Mouse (Mus musculus) forebrain, embryonic 11.5 days (tissue): Measurements from ENCODE around the gene Elf1. TPM values are rescaled to one million over a fixed set of nuclear protein-coding genes. Genes with fewer than 3 reads are reported as not detected.

Experiments
- ATAC-seq: fragments of 200-750 bp; cut with Nextera tagmentation; replicated peaks from 2 replicates; pipeline ENCODE4 v1.8.0; 2017; ENCODE audit warnings: moderate TSS enrichment; ENCODE audit not compliant: low FRiP score
- DNase-seq: peaks from one replicate; pipeline ENCODE4 v3.0.0-alpha.2; 2017; ENCODE audit warnings: low spot score
- H3K27ac ChIP-seq: fragments of 300-500 bp; sonication (generic); 2 replicates; pipeline ENCODE4 v1.5.1; 2014; ENCODE audit warnings: low read depth, low read length
- H3K27me3 ChIP-seq: fragments of 300-500 bp; sonication (generic); 2 replicates; pipeline ENCODE4 v1.6.1; 2014; ENCODE audit warnings: mild to moderate bottlenecking, low read length, mixed read lengths; ENCODE audit not compliant: control insufficient read depth, insufficient read depth
- H3K36me3 ChIP-seq: fragments of 300-500 bp; sonication (generic); 2 replicates; pipeline ENCODE4 v1.6.1; 2014; ENCODE audit warnings: mild to moderate bottlenecking, low read length, moderate library complexity, mixed read lengths; ENCODE audit not compliant: control insufficient read depth, insufficient read depth
- H3K4me1 ChIP-seq: fragments of 300-500 bp; sonication (generic); replicated peaks from 2 replicates; pipeline ENCODE4 v1.6.1; 2014; ENCODE audit warnings: low read length, mixed read lengths; ENCODE audit not compliant: control insufficient read depth, insufficient read depth
- H3K4me2 ChIP-seq: fragments of 300-500 bp; sonication (generic); 2 replicates; pipeline ENCODE4 v1.6.1; 2014; ENCODE audit warnings: low read depth, mild to moderate bottlenecking, low read length, moderate library complexity, mixed read lengths; ENCODE audit not compliant: severe bottlenecking
- H3K4me3 ChIP-seq: fragments of 300-500 bp; sonication (generic); 2 replicates; pipeline ENCODE4 v1.5.1; 2014; ENCODE audit warnings: low read depth, low read length
- H3K9ac ChIP-seq: fragments of 300-500 bp; sonication (generic); 2 replicates; pipeline ENCODE4 v1.6.1; 2014; ENCODE audit warnings: low read length
- H3K9me3 ChIP-seq: fragments of 300-500 bp; sonication (generic); 2 replicates; pipeline ENCODE4 v1.6.1; 2016; ENCODE audit warnings: low read length, mixed read lengths; ENCODE audit not compliant: control insufficient read depth
- WGBS: fragments of 180-500 bp; shearing (Covaris S2); extraction: QIAGEN DNeasy Blood & Tissue Kit; methylation state at CpG from one replicate; pipeline ENCODE4 v1.1.7; 2014; 5-methylcytosine and 5-hydroxymethylcytosine counted together
- polyA plus RNA-seq: library from polyadenylated mRNA; unstranded; fragments of >200 nt; fragmentation: Nextera tagmentation; extraction: Ambion mirVana; gene quantifications from 2 replicates; pipeline ENCODE4 v1.2.1, GENCODE M21; 2014

Elf1 gene
- polyA plus RNA-seq, 1 experiment from 2014 or later = 7.6 TPM

GRCm38 (mm10) chr14:79503371-79504075, 22.5 kb downstream of the Elf1 start:
- DNase-seq (no peak), ATAC-seq (no peak)
- Histone ChIP-seq H3K27me3 (no peaks in the 10 kb centered on the region), H3K4me3 (no peak overlapping the region), H3K4me2 (no peak overlapping the region), H3K4me1 (no peaks in the 10 kb centered on the region), H3K36me3 (no peaks in the 10 kb centered on the region), H3K27ac (no peak overlapping the region), H3K9ac (no peak overlapping the region), H3K9me3 (no peaks in the 10 kb centered on the region)
- WGBS = 89% methylated on average over 5 of the region's 5 CpGs

GRCm38 (mm10) chr14:79504246-79505006, 23.4 kb downstream of the Elf1 start:
- DNase-seq = no peak
- 95% methylated on average over 7 of the region's 7 CpGs for WGBS

GRCm38 (mm10) chr14:79506207-79506606, 25.2 kb downstream of the Elf1 start:
- H3K4me1 ChIP-seq = no peaks in the 10 kb centered on the region
- no peaks in the 10 kb centered on the region for H3K36me3 ChIP-seq
- H3K4me2 ChIP-seq = no peak overlapping the region
- DNase-seq = no peak
- no peak overlapping the region for H3K27ac ChIP-seq
- ATAC-seq = no peak
- no peak overlapping the region for H3K4me3 ChIP-seq
- H3K9me3 ChIP-seq = no peaks in the 10 kb centered on the region
- no peaks in the 10 kb centered on the region for H3K27me3 ChIP-seq
- WGBS = 75% methylated on average over 9 of the region's 9 CpGs
- no peak overlapping the region for H3K9ac ChIP-seq

More at GRCm38 (mm10) chr14:79504246-79505006, 23.4 kb downstream of the Elf1 start:
- no peaks in the 10 kb centered on the region for H3K27me3 ChIP-seq
- ATAC-seq = no peak
- H3K9me3 ChIP-seq = no peaks in the 10 kb centered on the region
- no peak overlapping the region for H3K9ac ChIP-seq
- no peak overlapping the region for H3K27ac ChIP-seq
- H3K4me2 ChIP-seq = no peak overlapping the region
- no peaks in the 10 kb centered on the region for H3K4me1 ChIP-seq
- no peaks in the 10 kb centered on the region for H3K36me3 ChIP-seq
- H3K4me3 ChIP-seq = no peak overlapping the region

DNA sequence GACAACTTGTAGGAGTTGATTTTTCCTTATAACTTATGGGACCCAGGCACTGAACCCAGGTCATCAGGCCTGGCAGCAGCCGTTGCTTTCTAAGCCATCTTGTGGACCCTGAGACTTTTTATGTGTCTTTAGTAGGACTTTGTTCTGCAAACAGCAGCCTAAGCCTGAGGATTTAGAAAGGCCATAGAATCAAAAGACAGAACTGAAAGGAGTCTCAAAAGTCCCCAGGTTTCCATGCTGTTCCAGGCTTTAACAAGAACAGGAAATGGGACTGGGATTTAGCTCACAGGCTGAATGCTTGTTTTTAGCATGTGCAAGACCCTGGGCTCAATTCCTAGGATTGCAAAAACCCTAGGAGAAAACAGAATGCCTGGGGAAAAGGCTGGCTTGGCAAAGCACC, 26.9 kb downstream of the Elf1 start:
- no peaks in the 10 kb centered on the region for H3K36me3 ChIP-seq
- H3K9me3 ChIP-seq = no peaks in the 10 kb centered on the region
- no peak overlapping the region for H3K9ac ChIP-seq
- no peak overlapping the region for H3K4me2 ChIP-seq
- ATAC-seq (no peak), DNase-seq (no peak)
- no peak overlapping the region for H3K4me3 ChIP-seq
- H3K27ac ChIP-seq = no peak overlapping the region
- no peaks in the 10 kb centered on the region for H3K27me3 ChIP-seq
- 77% methylated on average over 1 of the region's 1 CpGs for WGBS
- no peaks in the 10 kb centered on the region for H3K4me1 ChIP-seq

DNA sequence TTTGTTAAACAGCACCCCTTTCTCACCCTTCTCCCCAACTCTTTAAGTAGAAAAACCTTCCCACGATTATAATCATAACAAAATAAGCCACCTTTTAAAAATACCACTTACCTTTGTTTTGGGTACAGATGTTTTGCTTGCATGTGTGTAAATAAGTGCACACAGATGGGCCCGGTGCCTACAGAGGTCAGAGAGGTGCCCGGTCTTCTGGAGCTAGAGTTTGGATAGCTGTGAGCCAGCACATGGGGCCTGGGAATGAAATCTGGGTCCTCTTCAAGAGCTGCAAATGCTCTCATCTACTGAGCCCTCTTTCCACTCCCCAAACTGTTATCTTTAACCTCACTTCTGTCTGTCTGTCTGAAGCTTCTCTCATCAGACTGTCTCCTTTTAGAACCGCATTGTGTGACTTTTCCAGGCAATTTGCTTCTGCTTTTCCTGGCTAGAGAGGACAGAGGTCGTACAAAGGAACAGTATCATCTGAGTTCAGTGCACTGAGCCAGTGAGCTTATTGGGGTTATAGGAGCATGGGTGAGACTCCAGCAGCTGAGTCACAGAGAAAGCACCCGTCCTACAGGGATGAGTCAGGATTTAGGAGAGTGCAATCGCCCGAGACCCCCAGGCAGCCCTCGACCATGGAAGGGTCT, 27.8 kb downstream of the Elf1 start:
- H3K9ac ChIP-seq = no peak overlapping the region
- H3K4me2 ChIP-seq = no peak overlapping the region
- DNase-seq (no peak), ATAC-seq (no peak)
- WGBS = 83% methylated on average over 9 of the region's 9 CpGs
- no peak overlapping the region for H3K4me3 ChIP-seq
- no peaks in the 10 kb centered on the region for H3K27me3 ChIP-seq
- no peaks in the 10 kb centered on the region for H3K36me3 ChIP-seq
- no peaks in the 10 kb centered on the region for H3K4me1 ChIP-seq
- H3K27ac ChIP-seq = no peak overlapping the region
- no peaks in the 10 kb centered on the region for H3K9me3 ChIP-seq

GRCm38 (mm10) chr14:79511521-79511920, 30.5 kb downstream of the Elf1 start:
- 85% methylated on average over 1 of the region's 1 CpGs for WGBS
- no peaks in the 10 kb centered on the region for H3K4me1 ChIP-seq
- ATAC-seq = no peak

GRCm38 (mm10) chr14:79513951-79514350, 33.0 kb downstream of the Elf1 start:
- ATAC-seq = no peak
- WGBS = 75% methylated on average over 2 of the region's 2 CpGs
- H3K9ac ChIP-seq = no peak overlapping the region
- no peaks in the 10 kb centered on the region for H3K36me3 ChIP-seq
- H3K9me3 ChIP-seq = no peaks in the 10 kb centered on the region
- no peaks in the 10 kb centered on the region for H3K27me3 ChIP-seq
- H3K4me3 ChIP-seq = no peak overlapping the region
- DNase-seq = no peak
- no peak overlapping the region for H3K4me2 ChIP-seq
- H3K4me1 ChIP-seq = no peaks in the 10 kb centered on the region
- H3K27ac ChIP-seq = no peak overlapping the region

More at GRCm38 (mm10) chr14:79511521-79511920, 30.5 kb downstream of the Elf1 start:
- Histone ChIP-seq H3K27ac (no peak overlapping the region), H3K36me3 (no peaks in the 10 kb centered on the region), H3K9me3 (no peaks in the 10 kb centered on the region), H3K27me3 (no peaks in the 10 kb centered on the region), H3K4me3 (no peak overlapping the region), H3K9ac (no peak overlapping the region), H3K4me2 (no peak overlapping the region)
- DNase-seq = no peak

- Histone ChIP-seq H3K27me3 (no peaks in the 10 kb centered on the region), H3K9me3 (no peaks in the 10 kb centered on the region), H3K36me3 (no peaks in the 10 kb centered on the region), H3K9ac (no peak overlapping the region), H3K27ac (no peak overlapping the region), H3K4me3 (no peak overlapping the region), H3K4me2 (no peak overlapping the region), H3K4me1 (no peaks in the 10 kb centered on the region; the same call in 1 of the 2 replicates)
- WGBS = 87% methylated on average over 8 of the region's 8 CpGs
- DNase-seq (no peak), ATAC-seq (no peak)
Measured at GRCm38 (mm10) chr14:79515100-79515499, 34.1 kb downstream of the Elf1 start.
